Mouse (Mus musculus): ENCODE measurements around the gene Gxylt1. TPM values are rescaled to one million over a fixed set of nuclear protein-coding genes. Genes with fewer than 3 reads are reported as not detected.
"Not testable (repeated sequence)": the region's sequence is repeated elsewhere in the genome, so short reads cannot be mapped to it uniquely, and the experiment has no call there.

Gxylt1 gene
- polyA plus RNA-seq, 1 experiment from 2014 or later = 13.3 TPM

DNA sequence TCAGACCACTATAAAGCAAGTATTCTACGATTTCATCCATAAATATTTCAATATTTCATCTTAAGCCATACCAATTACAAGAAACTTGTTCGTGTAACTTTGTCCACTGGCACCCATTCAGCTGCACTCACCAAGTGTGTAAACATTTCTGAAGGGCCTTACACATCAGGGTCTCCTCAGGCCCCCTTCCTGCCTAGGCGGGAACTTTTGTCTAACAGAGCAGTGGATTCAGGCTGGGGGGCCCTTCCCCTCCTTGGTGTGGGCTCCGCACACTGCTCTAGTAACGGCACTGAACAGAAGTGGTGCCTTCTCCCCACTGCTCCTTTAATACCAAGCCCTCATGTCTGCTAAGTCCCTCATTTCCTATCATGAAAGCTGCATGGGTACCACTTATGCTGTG is 12.7 kb downstream of the Gxylt1 start:
- Histone ChIP-seq H3K36me3 (peaks cover 13% of the 10 kb centered on the region), H3K9me3 (no peaks in the 10 kb centered on the region), H3K9ac (no peak overlapping the region), H3K4me3 (no peak overlapping the region), H3K27ac (no peak overlapping the region), H3K27me3 (replicated peaks) (no peaks in the 10 kb centered on the region), H3K4me2 (replicated peaks) (no peak overlapping the region), H3K4me1 (no peaks in the 10 kb centered on the region)
- 93% methylated on average over 5 of the region's 5 CpGs for WGBS
- ATAC-seq (ENCODE audit: low FRiP score, low read depth) = no peak

DNA sequence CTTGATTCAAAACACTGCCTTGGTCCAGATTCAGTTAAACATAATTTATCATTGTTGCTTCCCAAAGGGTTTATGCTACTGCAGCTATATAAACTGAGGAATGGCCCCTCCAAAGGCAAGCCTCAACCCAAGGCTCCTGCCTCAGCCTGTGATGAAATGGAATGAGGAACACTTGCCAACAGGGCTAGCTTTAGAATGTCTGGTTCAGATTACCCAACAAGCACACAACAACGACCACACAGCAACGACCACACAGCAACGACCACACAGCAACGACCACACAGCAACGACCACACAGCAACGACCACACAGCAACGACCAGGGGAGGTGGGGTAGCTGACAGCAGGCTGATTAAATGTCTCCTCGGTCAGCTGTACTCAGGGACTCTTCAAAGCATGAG is 15.0 kb downstream of the Gxylt1 start:
- Histone ChIP-seq H3K36me3 (peaks cover 31% of the 10 kb centered on the region), H3K4me3 (no peak overlapping the region), H3K9ac (no peak overlapping the region), H3K4me1 (no peaks in the 10 kb centered on the region), H3K4me2 (replicated peaks) (no peak overlapping the region), H3K27ac (no peak overlapping the region), H3K27me3 (replicated peaks) (no peaks in the 10 kb centered on the region), H3K9me3 (no peaks in the 10 kb centered on the region)
- no peak for ATAC-seq (ENCODE audit: low FRiP score, low read depth)
- WGBS = 74% methylated on average over 8 of the region's 8 CpGs

DNA sequence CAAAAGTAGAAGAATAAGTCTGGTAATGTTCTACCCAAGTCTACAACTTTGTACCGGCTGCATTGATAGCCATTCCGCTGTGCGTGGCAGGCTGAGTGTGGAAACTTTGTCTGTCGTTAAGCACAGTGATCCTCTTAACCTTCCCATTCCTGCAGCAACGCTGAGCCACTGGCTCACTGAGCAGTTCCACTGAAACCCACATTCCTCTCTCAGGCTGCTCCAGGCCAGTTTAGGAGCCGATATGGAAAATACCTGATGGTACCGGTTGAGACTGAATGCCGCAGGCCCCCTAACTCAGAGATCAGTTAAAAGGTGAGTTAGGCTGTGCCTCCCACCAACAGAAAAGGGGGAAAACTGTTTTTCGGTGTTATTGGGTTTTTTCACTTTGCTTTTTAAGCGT is 19.7 kb downstream of the Gxylt1 start:
- no peak for ATAC-seq (ENCODE audit: low FRiP score, low read depth)
- WGBS = 80% methylated on average over 10 of the region's 10 CpGs

DNA sequence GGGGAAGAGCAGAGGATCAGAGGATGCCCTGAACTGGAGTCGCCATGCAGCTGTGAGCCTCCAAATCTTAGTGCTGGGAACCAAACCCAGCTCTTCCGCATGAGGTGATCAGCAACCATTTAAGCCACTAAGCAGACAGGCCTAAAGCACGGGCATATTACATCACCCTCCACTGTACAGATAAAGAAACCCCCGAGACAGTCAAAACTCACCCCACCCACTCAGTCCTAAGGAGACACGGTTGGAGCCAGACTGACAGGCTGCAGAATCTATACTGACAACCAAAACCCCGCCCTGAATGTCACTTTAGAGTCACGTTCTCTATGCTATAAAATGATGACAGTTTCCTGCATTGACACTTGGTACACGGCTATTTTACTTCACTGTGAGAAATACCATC is 21.8 kb downstream of the Gxylt1 start:
- ATAC-seq (ENCODE audit: low FRiP score, low read depth) = no peak
- Histone ChIP-seq H3K27ac (no peak overlapping the region), H3K27me3 (replicated peaks) (no peaks in the 10 kb centered on the region), H3K4me1 (peaks cover 3% of the 10 kb centered on the region; the same call in 1 of the 2 replicates), H3K36me3 (peaks cover 46% of the 10 kb centered on the region), H3K9ac (no peak overlapping the region), H3K9me3 (no peaks in the 10 kb centered on the region), H3K4me3 (no peak overlapping the region), H3K4me2 (replicated peaks) (no peak overlapping the region)
- 87% methylated on average over 8 of the region's 8 CpGs for WGBS

More for the DNA sequence above, 19.7 kb downstream of the Gxylt1 start:
- H3K4me3 ChIP-seq = no peak overlapping the region
- peaks cover 3% of the 10 kb centered on the region; the same call in 1 of the 2 replicates for H3K4me1 ChIP-seq
- no peaks in the 10 kb centered on the region for H3K9me3 ChIP-seq
- H3K27ac ChIP-seq = no peak overlapping the region
- H3K9ac ChIP-seq = no peak overlapping the region
- H3K27me3 ChIP-seq (replicated peaks) = no peaks in the 10 kb centered on the region
- H3K36me3 ChIP-seq = peaks cover 45% of the 10 kb centered on the region
- no peak overlapping the region for H3K4me2 ChIP-seq (replicated peaks)

DNA sequence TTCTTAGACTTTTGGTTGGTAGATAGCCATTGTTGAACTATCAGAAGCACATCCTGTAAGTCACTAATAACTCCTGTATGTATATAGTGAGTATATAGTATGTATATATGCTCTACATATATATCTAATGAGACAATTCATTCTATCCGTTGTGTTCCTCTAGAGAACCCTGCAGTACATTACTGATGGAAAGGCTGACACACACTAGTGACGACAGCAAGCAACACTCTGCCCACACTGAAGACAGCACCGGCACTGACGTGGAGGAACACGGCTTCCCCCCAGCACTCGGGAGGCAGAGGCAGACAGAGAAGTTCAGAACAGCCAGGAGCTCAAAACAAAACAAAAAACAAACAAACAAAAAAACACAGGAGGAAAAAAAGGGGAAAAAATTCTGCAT is 22.6 kb downstream of the Gxylt1 start:
- 86% methylated on average over 6 of the region's 6 CpGs for WGBS
- H3K4me2 ChIP-seq (replicated peaks) = no peak overlapping the region
- H3K36me3 ChIP-seq = peaks cover 42% of the 10 kb centered on the region
- H3K27ac ChIP-seq = no peak overlapping the region
- no peaks in the 10 kb centered on the region for H3K27me3 ChIP-seq (replicated peaks)
- ATAC-seq (ENCODE audit: low FRiP score, low read depth) = no peak
- peaks cover 3% of the 10 kb centered on the region; the same call in 1 of the 2 replicates for H3K4me1 ChIP-seq
- no peak overlapping the region for H3K4me3 ChIP-seq
- no peaks in the 10 kb centered on the region for H3K9me3 ChIP-seq
- no peak overlapping the region for H3K9ac ChIP-seq

DNA sequence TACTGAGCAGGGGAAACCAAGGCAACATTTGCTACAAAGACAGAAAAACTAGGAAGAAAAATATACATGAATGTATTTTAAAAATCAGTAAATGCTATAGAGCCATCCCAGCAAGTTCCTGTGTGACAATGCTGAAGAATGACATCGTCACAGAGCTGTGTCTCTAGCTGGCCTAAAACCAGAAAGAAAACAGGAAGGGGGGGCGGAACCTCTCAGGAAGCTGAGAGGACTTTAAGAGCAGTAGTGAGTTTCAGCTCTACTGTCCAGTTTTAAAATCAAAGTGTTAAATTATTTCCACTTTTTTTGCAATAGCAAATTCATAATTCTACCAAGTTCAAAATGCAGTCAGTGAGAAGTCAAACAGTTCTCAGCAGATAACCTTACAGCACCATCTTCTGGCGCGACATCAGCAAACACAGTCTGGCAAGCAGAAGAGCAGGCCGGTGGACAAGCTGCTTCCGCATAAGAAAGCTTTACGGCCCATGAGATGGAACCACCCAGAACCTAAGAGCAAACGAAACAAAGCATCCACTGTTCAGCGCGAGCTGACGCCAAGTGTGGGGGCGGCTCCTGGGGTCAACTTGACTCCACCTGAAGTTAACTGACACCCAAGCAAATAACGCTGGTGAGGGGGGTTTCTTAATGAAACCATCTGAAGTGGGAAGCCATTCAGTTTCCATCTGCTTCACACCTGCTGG is 23.3 kb downstream of the Gxylt1 start:
- ATAC-seq (ENCODE audit: low FRiP score, low read depth) = no peak
- Histone ChIP-seq H3K9ac (no peak overlapping the region), H3K27me3 (replicated peaks) (no peaks in the 10 kb centered on the region), H3K4me3 (no peak overlapping the region), H3K9me3 (no peaks in the 10 kb centered on the region), H3K4me1 (peaks cover 3% of the 10 kb centered on the region; the same call in 1 of the 2 replicates), H3K4me2 (replicated peaks) (no peak overlapping the region), H3K36me3 (peaks cover 41% of the 10 kb centered on the region), H3K27ac (no peak overlapping the region)
- WGBS = 49% methylated on average over 13 of the region's 13 CpGs

DNA sequence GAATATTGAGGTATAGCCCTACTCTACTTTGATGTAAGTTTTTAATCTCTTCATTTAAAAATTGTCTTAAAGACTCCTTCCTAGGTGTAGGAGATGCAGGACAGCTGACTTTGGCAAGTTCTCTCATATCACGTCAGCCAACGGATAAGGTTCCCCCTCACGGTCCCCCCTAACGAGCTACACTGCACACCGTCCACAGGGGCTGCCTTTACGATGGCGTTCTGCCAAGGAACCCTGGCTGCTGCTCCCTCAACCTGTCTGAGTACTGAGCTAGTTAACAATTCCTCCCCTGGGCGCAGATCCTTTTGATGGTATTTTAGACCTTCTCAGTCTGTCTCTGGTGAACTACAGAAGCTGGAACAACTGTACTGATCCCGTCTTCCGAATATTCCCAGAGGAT is 31.8 kb downstream of the Gxylt1 start:
- Histone ChIP-seq H3K4me2 (replicated peaks) (no peak overlapping the region), H3K9ac (no peak overlapping the region), H3K4me3 (no peak overlapping the region), H3K27me3 (replicated peaks) (no peaks in the 10 kb centered on the region), H3K36me3 (peaks cover 52% of the 10 kb centered on the region), H3K27ac (no peak overlapping the region), H3K9me3 (no peaks in the 10 kb centered on the region), H3K4me1 (no peaks in the 10 kb centered on the region)
- WGBS = 86% methylated on average over 10 of the region's 10 CpGs
- no peak for ATAC-seq (ENCODE audit: low FRiP score, low read depth)

DNA sequence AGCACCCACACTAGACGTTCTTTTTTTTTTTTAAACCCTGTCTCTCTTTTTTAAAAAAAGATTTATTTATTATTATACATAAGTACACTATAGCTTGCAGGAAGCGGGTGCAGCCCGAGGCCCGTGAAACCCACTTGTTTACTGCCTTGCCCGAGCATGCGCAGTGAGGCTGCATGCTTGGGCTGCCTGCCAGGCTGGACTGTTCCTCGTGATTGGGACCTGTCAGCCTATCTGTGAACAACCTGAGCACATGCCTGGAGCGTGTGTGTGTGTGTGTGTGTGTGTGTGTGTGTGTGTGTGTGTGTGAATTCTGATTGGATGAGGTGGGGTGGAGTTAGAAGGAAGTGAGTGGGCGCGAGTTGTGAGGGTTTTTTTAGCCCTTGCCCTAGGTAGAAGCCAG is 38.5 kb downstream of the Gxylt1 start:
- not testable (repeated sequence) for H3K9me3 ChIP-seq; H3K4me2 ChIP-seq (replicated peaks); H3K4me3 ChIP-seq; H3K27me3 ChIP-seq (replicated peaks); H3K27ac ChIP-seq; H3K4me1 ChIP-seq; ATAC-seq (ENCODE audit: low FRiP score, low read depth); H3K9ac ChIP-seq
- 97% methylated on average over 10 of the region's 10 CpGs for WGBS
- peaks cover 14% of the 10 kb centered on the region; the same call in 1 of the 2 replicates for H3K36me3 ChIP-seq

DNA sequence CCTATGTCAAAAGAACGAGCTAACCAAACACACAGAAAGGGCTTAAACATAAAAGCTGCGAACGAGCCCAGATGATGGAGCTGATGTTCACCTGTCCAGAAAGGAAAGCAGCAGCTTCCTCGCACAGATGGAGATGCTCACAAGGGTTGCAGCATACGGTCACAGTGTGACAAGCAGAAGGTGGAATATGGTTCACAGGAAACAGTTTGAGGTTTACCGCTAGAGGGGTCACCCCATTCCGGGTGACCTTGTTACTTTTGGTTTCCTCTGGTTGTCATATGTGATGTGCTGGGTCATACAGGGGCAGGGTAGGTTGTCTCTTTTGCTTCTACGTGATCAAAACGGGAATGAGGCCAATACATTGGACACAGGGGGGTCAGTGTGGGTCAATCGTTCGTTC is 46.0 kb downstream of the Gxylt1 start:
- Histone ChIP-seq H3K9ac (no peak overlapping the region), H3K4me1 (no peaks in the 10 kb centered on the region), H3K9me3 (peaks cover 3% of the 10 kb centered on the region), H3K36me3 (no peaks in the 10 kb centered on the region), H3K27me3 (replicated peaks) (no peaks in the 10 kb centered on the region), H3K27ac (no peak overlapping the region), H3K4me3 (no peak overlapping the region), H3K4me2 (replicated peaks) (no peak overlapping the region)
- no peak for ATAC-seq (ENCODE audit: low FRiP score, low read depth)
- WGBS = 90% methylated on average over 11 of the region's 11 CpGs

DNA sequence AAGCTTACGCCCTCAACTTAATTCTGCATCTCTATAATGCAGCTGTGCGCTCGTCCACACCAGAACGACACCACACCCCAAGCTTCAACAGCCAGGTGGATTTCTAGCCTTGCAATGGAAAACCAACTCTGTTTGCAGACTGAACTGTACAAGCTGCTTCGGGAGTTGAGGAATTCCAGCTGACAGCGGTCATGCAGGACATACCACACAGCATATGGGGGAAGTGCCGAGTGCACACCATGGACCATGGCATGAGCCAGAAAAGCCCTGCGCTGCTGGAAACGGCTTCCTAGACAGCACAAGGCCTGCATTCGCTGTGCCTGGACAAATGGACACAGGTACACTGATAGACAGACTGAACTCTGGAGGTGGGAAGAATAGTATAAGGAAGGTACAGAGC is 46.6 kb downstream of the Gxylt1 start:
- 89% methylated on average over 10 of the region's 10 CpGs for WGBS
- H3K9me3 ChIP-seq = no peaks in the 10 kb centered on the region; the same call in 1 of the 2 replicates

DNA sequence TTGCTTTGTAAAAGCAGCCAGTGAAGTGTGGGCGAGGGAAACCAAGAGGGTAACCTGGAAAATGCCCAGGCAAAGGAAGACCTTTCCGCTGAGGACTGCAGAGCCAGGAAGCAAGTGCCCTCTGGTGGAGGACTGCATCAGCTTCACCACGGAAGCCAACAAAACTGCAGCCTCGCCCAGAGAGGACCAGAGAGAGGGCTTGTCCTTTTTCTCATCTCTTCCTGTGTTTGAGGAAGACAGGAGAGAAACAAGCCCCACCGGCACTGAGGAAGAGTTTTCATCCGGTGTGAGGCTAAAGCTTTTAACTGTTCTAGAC is 47.3 kb downstream of the Gxylt1 start:
- H3K27ac ChIP-seq = no peak overlapping the region

More for the DNA sequence above, 46.6 kb downstream of the Gxylt1 start:
- no peaks in the 10 kb centered on the region for H3K27me3 ChIP-seq (replicated peaks)
- H3K36me3 ChIP-seq = no peaks in the 10 kb centered on the region
- no peak overlapping the region for H3K4me2 ChIP-seq (replicated peaks)
- H3K9ac ChIP-seq = no peak overlapping the region
- no peaks in the 10 kb centered on the region for H3K4me1 ChIP-seq
- no peak for ATAC-seq (ENCODE audit: low FRiP score, low read depth)
- no peak overlapping the region for H3K27ac ChIP-seq
- no peak overlapping the region for H3K4me3 ChIP-seq

DNA sequence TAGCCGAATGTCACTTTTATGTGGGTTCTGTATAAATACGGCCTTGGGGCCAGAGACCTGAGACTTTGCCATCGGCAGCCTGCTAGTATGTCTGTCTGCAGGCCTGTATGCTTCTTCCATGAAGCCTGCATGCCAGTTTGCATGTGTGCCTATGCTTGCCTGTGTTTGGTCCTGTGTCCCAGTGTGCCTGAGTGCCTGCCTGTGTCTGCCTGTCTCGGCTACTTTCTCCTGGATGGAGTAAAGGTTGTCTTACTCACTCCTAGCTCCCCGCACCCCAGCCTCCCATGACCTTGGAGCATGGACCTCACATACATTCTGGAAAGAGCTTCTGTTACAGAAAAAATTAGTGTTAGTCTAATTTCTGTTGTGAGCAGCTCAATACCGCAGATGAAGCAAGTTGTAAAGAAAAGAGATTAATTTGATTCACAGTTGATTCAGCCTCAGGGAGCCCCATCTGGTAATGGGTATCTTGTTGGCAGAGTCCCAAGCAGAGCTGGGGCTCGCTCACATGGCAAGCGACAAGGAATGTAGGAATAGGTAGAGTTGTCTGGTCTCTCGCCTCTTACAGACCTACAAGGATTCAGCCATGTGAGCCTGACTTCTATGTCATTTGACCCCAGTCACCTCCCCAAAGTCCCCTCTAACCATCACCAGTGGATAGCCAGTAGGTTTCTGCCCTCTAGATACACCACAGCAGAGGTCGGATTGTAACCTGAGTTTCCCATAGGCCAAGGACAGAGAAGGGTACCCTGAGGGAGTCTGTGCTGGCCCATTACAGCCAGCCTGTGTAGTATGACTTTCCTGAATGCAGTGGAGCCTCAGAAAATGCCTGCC is 47.8 kb downstream of the Gxylt1 start:
- Histone ChIP-seq H3K4me1 (no peaks in the 10 kb centered on the region), H3K9ac (no peak overlapping the region), H3K27me3 (replicated peaks) (no peaks in the 10 kb centered on the region), H3K9me3 (no peaks in the 10 kb centered on the region), H3K36me3 (no peaks in the 10 kb centered on the region), H3K27ac (no peak overlapping the region), H3K4me3 (no peak overlapping the region), H3K4me2 (replicated peaks) (no peak overlapping the region)
- 88% methylated on average over 10 of the region's 10 CpGs for WGBS
- ATAC-seq (ENCODE audit: low FRiP score, low read depth) = no peak

More for the DNA sequence above, 47.3 kb downstream of the Gxylt1 start:
- Histone ChIP-seq H3K36me3 (no peaks in the 10 kb centered on the region), H3K9me3 (no peaks in the 10 kb centered on the region), H3K4me2 (replicated peaks) (no peak overlapping the region), H3K27me3 (replicated peaks) (no peaks in the 10 kb centered on the region), H3K9ac (no peak overlapping the region), H3K4me1 (no peaks in the 10 kb centered on the region), H3K4me3 (no peak overlapping the region)
- 33% methylated on average over 6 of the region's 6 CpGs for WGBS
- peak; percentile 70 for ATAC-seq (ENCODE audit: low FRiP score, low read depth)
